Mouse (Mus musculus): ENCODE data around the gene Epha4. TPM values are rescaled to one million over a fixed set of nuclear protein-coding genes. Genes with fewer than 3 reads are reported as not detected.

Epha4 gene
- total and polyA plus RNA-seq, 2 experiments from 2014 or later, result 58.7 to 111 TPM

GRCm38 (mm10) chr1:77471447-77471846, 43.4 kb downstream of the Epha4 start:
- no peaks in the 10 kb centered on the region for H3K36me3 ChIP-seq (ENCODE audit: insufficient read depth)

DNA sequence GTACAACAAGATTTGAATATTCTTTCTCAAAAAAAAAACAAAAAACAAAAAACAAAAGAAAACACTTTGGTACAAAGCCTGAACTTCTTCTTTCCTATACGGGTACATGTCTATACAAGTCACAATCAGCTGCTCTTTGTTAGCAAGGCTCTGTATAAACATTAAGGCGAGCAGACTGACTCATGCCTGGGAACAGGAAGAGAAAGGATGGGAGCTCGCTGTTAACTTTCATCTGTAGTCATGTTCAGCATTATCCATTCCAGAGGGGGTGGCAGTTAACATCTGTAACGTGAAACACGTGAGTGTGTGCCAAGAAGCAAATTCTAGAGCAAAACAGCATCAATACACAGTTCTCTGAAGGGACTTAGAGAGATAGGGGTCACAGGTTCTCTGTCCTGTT, 43.9 kb downstream of the Epha4 start:
- no peak overlapping the region for H3K9ac ChIP-seq
- WGBS, result 32% methylated on average over 5 of the region's 5 CpGs
- no peak overlapping the region for H3K4me2 ChIP-seq (ENCODE audit: low read depth)
- no peak for DNase-seq
- H3K4me1 ChIP-seq (ENCODE audit: insufficient read depth), result 0 out of 2 replicates have a peak, but pooled peaks cover 6% of the 10 kb centered on the region
- no peak for TF ChIP-seq CTCF (IDR thresholded peaks at IDR 0.05; ENCODE audit: low read depth)
- no peak overlapping the region for H3K27ac ChIP-seq (ENCODE audit: low read depth, low read length)
- H3K27me3 ChIP-seq (ENCODE audit: insufficient read depth, low read length), result no peaks in the 10 kb centered on the region
- H3K36me3 ChIP-seq (ENCODE audit: insufficient read depth), result no peaks in the 10 kb centered on the region
- no peak; the same call in 1 of the 2 replicates for ATAC-seq
- no peak overlapping the region for H3K4me3 ChIP-seq (ENCODE audit: low read depth, low read length)
- no peaks in the 10 kb centered on the region for H3K9me3 ChIP-seq (ENCODE audit: low read length)

More at GRCm38 (mm10) chr1:77471447-77471846, 43.4 kb downstream of the Epha4 start:
- H3K27me3 ChIP-seq (ENCODE audit: insufficient read depth, low read length), result no peaks in the 10 kb centered on the region
- no peak overlapping the region for H3K4me2 ChIP-seq (ENCODE audit: low read depth)
- DNase-seq, result no peak
- H3K9me3 ChIP-seq (ENCODE audit: low read length), result no peaks in the 10 kb centered on the region
- H3K4me3 ChIP-seq (ENCODE audit: low read depth, low read length), result no peak overlapping the region
- no peak for ATAC-seq
- TF ChIP-seq CTCF (IDR thresholded peaks at IDR 0.05; ENCODE audit: low read depth), result no peak
- 0 out of 2 replicates have a peak, but pooled peaks cover 6% of the 10 kb centered on the region for H3K4me1 ChIP-seq (ENCODE audit: insufficient read depth)
- H3K9ac ChIP-seq, result no peak overlapping the region
- WGBS, result 48% methylated on average over 5 of the region's 5 CpGs
- no peak overlapping the region for H3K27ac ChIP-seq (ENCODE audit: low read depth, low read length)

- ATAC-seq, result no peak
- no peak for TF ChIP-seq CTCF (IDR thresholded peaks at IDR 0.05; ENCODE audit: low read depth)
- 76% methylated on average over 5 of the region's 5 CpGs for WGBS
Measured at GRCm38 (mm10) chr1:77468717-77469314, 46.1 kb downstream of the Epha4 start.

DNA sequence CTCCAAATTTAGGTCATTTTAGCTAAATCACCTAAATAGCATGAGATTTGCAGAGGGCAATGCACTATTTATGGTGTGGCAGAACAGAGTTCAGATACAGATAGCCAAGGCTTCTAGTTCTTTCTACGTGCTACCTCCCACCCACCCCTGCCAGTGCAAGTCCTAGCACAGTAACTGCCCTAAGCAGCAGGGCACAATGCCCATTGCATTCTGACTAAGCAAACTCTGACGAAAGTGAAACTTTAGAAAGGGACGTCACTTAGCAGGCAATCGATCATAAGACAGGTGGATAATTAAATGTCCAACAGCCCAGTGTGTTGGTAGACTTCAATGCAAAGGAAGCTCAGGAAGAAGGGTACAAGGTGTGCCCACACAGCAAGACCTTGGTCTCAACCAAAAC, 49.4 kb downstream of the Epha4 start:
- Histone ChIP-seq H3K27ac (ENCODE audit: low read depth, low read length) (no peak overlapping the region), H3K4me1 (ENCODE audit: insufficient read depth) (0 out of 2 replicates have a peak, but pooled peaks cover 3% of the 10 kb centered on the region), H3K36me3 (ENCODE audit: insufficient read depth) (no peaks in the 10 kb centered on the region), H3K4me3 (ENCODE audit: low read depth, low read length) (no peak overlapping the region), H3K9ac (no peak overlapping the region), H3K4me2 (ENCODE audit: low read depth) (no peak overlapping the region), H3K27me3 (ENCODE audit: insufficient read depth, low read length) (no peaks in the 10 kb centered on the region), H3K9me3 (ENCODE audit: low read length) (no peaks in the 10 kb centered on the region)
- ATAC-seq, result no peak
- no peak for TF ChIP-seq CTCF (IDR thresholded peaks at IDR 0.05; ENCODE audit: low read depth)
- no peak for DNase-seq
- 79% methylated on average over 4 of the region's 4 CpGs for WGBS

More at GRCm38 (mm10) chr1:77468717-77469314, 46.1 kb downstream of the Epha4 start:
- no peak for DNase-seq
- Histone ChIP-seq H3K4me1 (ENCODE audit: insufficient read depth) (0 out of 2 replicates have a peak, but pooled peaks cover 1% of the 10 kb centered on the region), H3K27ac (ENCODE audit: low read depth, low read length) (no peak overlapping the region), H3K4me3 (ENCODE audit: low read depth, low read length) (no peak overlapping the region), H3K27me3 (ENCODE audit: insufficient read depth, low read length) (no peaks in the 10 kb centered on the region), H3K36me3 (ENCODE audit: insufficient read depth) (no peaks in the 10 kb centered on the region), H3K4me2 (ENCODE audit: low read depth) (no peak overlapping the region), H3K9me3 (ENCODE audit: low read length) (no peaks in the 10 kb centered on the region), H3K9ac (no peak overlapping the region)

DNA sequence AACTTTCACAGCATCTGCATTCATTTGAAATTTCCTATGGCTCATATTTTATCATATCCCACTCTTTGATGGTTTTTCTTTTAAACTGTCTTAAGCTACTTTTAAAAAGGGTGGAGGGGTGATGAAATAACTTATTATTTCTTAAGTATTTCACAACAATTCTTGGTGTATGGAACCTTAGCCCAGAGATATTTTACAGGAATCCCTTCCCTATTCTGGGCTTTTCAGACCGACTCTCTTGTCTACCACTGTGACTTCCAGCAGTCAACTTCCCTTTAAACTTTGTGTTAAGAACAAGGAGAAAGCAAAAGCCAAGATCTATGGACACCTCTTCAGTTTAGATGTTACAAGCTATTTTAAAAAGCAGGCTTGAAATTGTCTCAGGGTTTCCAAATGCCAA, 50.8 kb downstream of the Epha4 start:
- Histone ChIP-seq H3K36me3 (ENCODE audit: insufficient read depth) (no peaks in the 10 kb centered on the region), H3K4me3 (ENCODE audit: low read depth, low read length) (no peak overlapping the region), H3K4me2 (ENCODE audit: low read depth) (no peak overlapping the region), H3K9ac (no peak overlapping the region), H3K27ac (ENCODE audit: low read depth, low read length) (no peak overlapping the region), H3K4me1 (ENCODE audit: insufficient read depth) (0 out of 2 replicates have a peak, but pooled peaks cover 3% of the 10 kb centered on the region), H3K27me3 (ENCODE audit: insufficient read depth, low read length) (no peaks in the 10 kb centered on the region), H3K9me3 (ENCODE audit: low read length) (no peaks in the 10 kb centered on the region)
- DNase-seq (no peak), ATAC-seq (no peak)
- no peak for TF ChIP-seq CTCF (IDR thresholded peaks at IDR 0.05; ENCODE audit: low read depth)
- WGBS, result 52% methylated on average over 1 of the region's 1 CpGs

DNA sequence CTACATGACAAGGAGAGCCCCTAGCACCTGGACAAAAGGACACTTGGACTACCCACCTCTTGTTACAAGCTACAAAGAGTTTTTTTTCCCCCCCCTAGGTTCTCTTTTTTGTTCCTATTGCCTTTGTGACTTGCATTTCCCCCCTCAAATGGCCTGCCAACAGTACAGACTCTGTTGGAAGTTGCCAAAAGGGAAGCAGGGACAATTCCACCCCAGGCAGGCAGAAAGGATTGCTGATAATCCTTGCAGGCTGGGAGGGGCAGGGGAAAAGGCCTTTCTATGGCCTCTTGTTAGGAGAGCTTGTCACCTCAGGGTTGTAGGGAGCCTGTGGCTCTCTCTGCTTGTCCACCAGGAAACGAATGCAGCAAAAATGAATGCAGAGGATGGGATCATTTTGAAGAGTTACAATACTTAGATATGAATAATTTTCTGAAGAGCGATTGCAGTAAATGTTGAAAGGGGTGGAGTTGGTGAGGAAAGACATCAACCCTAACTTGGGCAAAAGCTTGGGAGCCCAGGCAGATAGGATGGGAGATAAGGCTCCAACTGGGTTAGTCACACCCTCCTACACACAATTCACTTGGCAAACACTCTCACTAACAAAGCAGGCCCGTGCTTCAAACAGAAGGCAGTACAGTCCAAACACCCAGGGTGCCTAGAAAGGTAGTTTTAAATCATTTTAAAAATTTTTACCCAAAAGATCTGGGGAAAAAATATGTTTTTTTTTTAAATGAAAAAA, 52.8 kb downstream of the Epha4 start:
- Histone ChIP-seq H3K4me2 (ENCODE audit: low read depth) (no peak overlapping the region), H3K27me3 (ENCODE audit: insufficient read depth, low read length) (no peaks in the 10 kb centered on the region), H3K9me3 (ENCODE audit: low read length) (no peaks in the 10 kb centered on the region), H3K4me3 (ENCODE audit: low read depth, low read length) (no peak overlapping the region), H3K36me3 (ENCODE audit: insufficient read depth) (no peaks in the 10 kb centered on the region), H3K4me1 (ENCODE audit: insufficient read depth) (0 out of 2 replicates have a peak, but pooled peaks cover 6% of the 10 kb centered on the region), H3K27ac (ENCODE audit: low read depth, low read length) (no peak overlapping the region), H3K9ac (no peak overlapping the region)
- 17% methylated on average over 3 of the region's 3 CpGs for WGBS
- DNase-seq, result no peak
- TF ChIP-seq CTCF (IDR thresholded peaks at IDR 0.05; ENCODE audit: low read depth), result no peak
- no peak for ATAC-seq

Measured in forebrain, postnatal 0 days (tissue).